Mouse (Mus musculus) granulocyte monocyte progenitor cell, adult 5-6 weeks (primary cell): ENCODE measurements around the gene Krtap19-4. TPM values are rescaled to one million over a fixed set of nuclear protein-coding genes. Genes with fewer than 3 reads are reported as not detected.

Source experiments
- ATAC-seq: replicated peaks from 2 replicates; pipeline ENCODE4 v1.8.0; 2016; ENCODE audit warnings: mild to moderate bottlenecking, moderate TSS enrichment, inconsistent platforms; ENCODE audit not compliant: poor library complexity, severe bottlenecking
- total RNA-seq, 2 experiments: library from RNA; stranded (forward) in 1 of 2; stranded (reverse) in 1 of 2; fragments of 200-712, 200-1000 nt in 1 of 2; fragments of >200 nt in 1 of 2; fragmentation: Nextera tagmentation in 1 of 2; gene quantifications; 2 replicates each; pipeline ENCODE4 v1.2.3; 2014 to 2017

Gene Krtap19-4
- total RNA-seq (2014; fragmentation: Nextera tagmentation) (not detected in 2 replicates), total RNA-seq (2017) (not detected in 2 replicates)

DNA sequence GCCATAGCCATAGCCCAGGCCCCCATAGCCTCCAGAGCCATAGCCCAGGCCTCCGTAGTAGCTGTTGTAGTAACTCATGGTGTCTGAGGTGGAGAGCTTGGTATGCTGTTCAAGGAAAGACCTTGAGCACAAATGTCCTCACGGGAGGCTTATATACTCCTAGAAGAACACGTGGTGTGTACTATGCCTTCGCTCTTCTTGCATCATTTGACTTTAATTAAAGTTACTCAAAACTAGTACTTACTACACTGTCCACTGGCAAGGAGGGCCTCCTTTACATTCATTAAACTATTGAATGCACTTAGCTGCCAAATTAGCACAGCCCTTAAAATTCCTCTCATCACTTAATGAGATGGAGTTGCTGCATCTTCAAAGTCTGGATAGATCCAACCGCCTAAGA lies at the start of gene Krtap19-4:
Gene Krtap19-4 (minus strand): TSS at position 101 of the 400 bp plus-strand sequence.
- no peak for ATAC-seq

DNA sequence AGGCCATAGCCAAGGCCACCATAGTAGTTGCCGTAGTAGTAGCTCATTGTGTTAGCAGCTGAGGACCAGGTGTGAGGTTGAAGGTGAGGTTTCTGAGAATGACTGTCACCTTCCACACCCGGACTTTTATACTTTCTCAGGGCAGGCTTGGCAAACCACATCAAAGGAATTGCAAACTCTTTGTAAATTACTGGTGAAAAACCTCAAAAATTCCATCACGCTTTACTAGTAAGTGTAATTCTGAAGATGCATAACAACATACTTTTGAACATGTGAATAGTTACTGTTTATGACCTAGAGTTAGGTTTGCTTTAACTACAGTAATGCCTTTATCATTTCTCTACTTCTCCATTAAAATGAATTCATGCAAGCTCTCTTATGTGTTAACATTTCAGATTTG lies 47.3 kb upstream of the Krtap19-4 start, which contains the start of gene Krtap19-9b:
Gene Krtap19-9b (minus strand): TSS at position 101 of the 400 bp plus-strand sequence.
- no peak for ATAC-seq

DNA sequence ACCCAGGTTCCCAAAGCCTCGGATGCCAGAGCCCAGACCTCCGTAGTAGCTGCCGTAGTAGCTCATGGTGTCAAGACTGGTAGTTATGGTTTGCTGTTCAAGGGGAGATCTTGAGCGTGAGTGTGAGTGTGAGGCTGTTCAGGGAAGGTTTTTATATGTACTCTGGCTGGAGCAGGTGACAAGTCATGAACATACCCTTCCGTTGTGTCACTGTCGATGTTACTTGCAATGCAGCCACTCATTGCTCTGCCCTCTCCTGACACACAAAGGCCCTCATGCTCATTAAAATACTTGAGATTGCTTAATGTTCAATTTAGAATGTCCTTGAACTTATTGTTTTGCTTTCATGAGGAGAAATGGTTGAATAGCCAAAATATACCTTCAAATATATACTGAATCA lies 11.5 kb upstream of the Krtap19-4 start, which contains the start of gene Krtap19-5:
Gene Krtap19-5 (minus strand): TSS at position 101 of the 400 bp plus-strand sequence.
- no peak for ATAC-seq

DNA sequence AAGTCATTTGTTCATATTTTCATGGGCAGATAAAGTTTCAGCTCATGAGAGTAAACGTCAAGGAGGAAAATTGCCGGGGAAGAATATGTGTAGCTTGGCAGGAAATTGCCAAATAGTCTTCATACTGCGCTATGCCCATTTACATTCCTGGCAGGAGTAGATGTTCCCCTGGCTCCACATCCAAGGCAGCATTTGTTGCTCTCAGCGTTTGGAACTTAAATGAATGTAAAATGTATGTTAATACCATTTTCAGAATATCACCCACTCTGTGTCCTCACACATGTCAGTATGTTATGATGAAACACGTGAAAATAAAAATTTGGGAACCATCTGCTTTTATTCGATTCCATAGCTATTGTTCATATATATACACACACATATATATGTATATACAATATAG lies 2.0 kb upstream of the Krtap19-4 start:
- no peak for ATAC-seq

DNA sequence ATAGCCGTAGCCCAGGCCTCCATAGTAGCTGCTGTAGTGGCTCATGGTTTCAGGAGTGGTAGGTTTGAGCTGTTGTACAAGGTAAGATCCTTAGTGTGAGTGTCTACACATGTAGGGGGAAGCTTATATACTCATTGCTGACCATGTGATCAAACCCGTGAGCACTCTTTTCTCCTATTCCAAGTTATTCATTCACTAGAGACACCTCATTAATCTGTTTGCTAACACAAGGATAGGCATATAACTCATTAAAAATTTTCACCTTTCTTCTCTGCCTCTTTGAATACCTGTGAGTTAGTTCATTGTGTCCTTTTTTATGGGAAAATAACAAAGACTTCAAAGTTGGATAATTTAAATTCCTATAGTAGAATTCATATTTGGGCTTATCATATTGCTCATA lies 7.0 kb downstream of the Krtap19-4 start, which contains the start of gene Krtap19-3:
Gene Krtap19-3 (minus strand): TSS at position 101 of the 400 bp plus-strand sequence.
- no peak for ATAC-seq

DNA sequence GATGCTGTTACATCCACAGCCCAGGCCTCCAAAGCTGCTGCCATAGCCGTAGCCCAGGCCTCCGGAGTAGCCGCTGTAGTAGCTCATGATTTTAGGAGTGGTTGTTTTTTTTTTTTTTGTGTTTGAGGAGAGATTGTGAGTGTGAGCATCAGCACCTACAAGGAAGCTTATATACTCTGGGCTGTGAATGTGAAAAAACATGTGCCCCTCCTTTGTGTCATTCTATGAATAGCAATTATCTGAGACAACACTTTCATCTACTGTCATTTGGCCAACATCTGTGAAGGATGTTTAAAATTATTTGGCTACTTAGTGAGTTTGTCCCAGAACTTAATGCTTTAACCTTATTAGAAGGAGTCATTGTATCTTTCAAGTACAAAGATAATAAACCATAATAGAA lies 10.7 kb downstream of the Krtap19-4 start, which contains the start of gene Krtap19-2:
Gene Krtap19-2 (minus strand): TSS at position 101 of the 400 bp plus-strand sequence.
- ATAC-seq, result no peak

DNA sequence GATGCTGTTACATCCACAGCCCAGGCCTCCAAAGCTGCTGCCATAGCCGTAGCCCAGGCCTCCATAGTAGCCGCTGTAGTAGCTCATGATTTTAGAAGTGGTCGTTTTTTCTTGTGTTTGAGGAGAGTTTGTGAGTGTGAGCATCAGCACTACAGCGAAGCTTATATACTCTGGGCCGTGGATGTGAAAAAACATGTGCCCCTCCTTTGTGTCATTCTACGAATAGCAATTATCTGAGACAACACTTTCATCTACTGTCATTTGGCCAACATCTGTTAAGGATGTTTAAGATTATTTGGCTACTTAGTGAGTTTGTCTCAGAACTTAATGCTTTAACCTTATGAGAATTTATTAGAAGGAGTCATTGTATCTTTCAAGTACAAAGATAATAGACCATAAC lies 15.6 kb downstream of the Krtap19-4 start, which contains the start of gene Krtap19-1:
Gene Krtap19-1 (minus strand): TSS at position 101 of the 400 bp plus-strand sequence.
- ATAC-seq, result no peak

DNA sequence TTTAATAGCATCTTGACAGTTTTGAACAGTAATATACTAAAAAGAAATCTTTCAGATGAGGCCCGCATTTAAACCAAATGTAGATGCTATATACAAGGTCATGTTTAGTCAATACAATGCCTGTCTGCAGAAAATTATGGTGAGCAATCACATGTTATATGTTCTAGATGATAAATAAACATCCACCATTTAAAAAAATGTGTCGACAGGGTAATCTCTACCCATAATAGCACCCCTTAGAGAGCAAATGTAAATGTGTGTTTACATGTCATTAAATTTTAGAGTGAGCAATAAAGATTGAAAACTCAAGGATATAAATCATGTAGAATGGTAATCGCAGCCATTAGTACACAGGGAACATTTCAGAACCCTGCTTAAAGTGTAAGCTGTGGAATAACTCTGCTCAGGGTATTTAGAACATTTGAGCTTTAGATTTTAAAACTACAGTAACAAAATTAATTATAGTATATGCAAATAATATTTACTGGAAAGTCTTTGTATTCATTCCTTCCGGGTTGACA lies 19.9 kb downstream of the Krtap19-4 start:
- ATAC-seq, result no peak

DNA sequence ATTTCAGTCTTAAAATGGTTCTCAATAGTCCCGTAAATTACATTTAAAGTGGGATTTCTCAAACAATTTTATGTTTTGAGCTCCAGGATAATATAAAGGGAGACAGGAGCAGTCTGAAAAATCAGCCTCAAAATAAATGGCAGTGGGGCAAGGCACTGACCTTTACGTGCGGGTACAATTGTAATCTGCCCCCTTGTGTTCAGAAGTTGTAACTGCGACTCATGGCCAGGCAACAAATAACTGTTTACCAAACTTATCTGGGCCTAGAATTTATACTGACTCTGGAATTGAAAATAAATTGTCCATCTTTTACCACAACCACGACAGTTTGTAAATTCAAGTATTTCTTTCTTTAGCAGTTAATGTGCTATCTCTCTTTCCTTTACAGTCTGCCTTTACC lies 33.4 kb downstream of the Krtap19-4 start:
- peak; percentile 50; the same call in 1 of the 2 replicates for ATAC-seq

DNA sequence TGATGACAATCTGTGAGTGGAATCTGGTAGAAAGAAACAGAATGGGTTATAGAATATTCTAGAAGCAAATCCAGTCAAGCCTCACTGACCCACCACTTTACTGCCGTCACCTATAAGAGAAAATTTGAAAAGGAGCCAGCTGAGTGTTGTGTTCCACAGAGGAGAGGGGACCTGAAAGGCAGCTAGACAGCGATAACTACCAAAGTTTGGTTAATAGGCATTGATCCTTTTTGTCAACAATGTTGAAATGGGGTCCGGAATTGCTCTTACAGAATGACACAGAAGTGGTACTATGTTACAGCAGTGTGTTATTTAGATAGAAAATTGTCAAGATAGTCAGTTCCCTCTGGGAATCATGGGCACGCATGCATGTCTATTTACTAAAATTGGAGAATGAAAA lies 36.3 kb downstream of the Krtap19-4 start:
- ATAC-seq, result no peak

DNA sequence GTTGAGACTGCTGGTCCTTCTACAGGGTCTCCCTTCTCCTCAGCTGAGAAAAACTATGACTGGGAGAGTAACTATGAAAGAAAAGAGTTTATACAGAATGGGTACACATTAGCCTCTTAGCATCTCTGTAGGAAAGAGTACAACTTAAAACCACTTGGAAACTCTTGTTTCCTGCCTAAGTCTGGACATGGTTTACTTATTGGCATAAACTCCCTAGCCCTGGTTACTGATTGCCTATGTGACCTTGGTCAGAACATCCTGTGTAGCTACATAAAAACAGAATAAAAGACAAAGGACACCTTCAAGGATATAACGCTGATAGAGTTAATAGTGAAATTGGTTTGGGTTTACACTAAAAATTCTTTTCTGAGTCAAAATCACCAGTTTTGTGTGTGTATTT lies 37.5 kb downstream of the Krtap19-4 start:
- no peak for ATAC-seq

Other genes with a start within 250 kb of the Krtap19-4 start
- gene Krtap26-1, start 237.3 kb downstream of the Krtap19-4 start, total RNA-seq (2014; fragmentation: Nextera tagmentation), result not detected in 2 replicates
- gene Krtap26-1, start 237.3 kb downstream of the Krtap19-4 start, total RNA-seq (2017), result not detected in 2 replicates
- not detected in 2 replicates for gene Krtap27-1, start 213.4 kb downstream of the Krtap19-4 start, total RNA-seq (2014; fragmentation: Nextera tagmentation)
- not detected in 2 replicates for gene Krtap27-1, start 213.4 kb downstream of the Krtap19-4 start, total RNA-seq (2017)
- gene 2310061N02Rik, start 177.1 kb downstream of the Krtap19-4 start, total RNA-seq (2014; fragmentation: Nextera tagmentation), result not detected in 2 replicates
- gene 2310061N02Rik, start 177.1 kb downstream of the Krtap19-4 start, total RNA-seq (2017), result not detected in 2 replicates
- not detected in 2 replicates for gene Krtap13-1, start 156.2 kb downstream of the Krtap19-4 start, total RNA-seq (2014; fragmentation: Nextera tagmentation)
- not detected in 2 replicates for gene Krtap13-1, start 156.2 kb downstream of the Krtap19-4 start, total RNA-seq (2017)
- gene Krtap13, start 133.5 kb downstream of the Krtap19-4 start, total RNA-seq (2014; fragmentation: Nextera tagmentation), result not detected in 2 replicates
- not detected in 2 replicates for gene Krtap13, start 133.5 kb downstream of the Krtap19-4 start, total RNA-seq (2017)
- gene 2310034C09Rik, start 126.2 kb downstream of the Krtap19-4 start, total RNA-seq (2014; fragmentation: Nextera tagmentation), result not detected in 2 replicates
- gene 2310034C09Rik, start 126.2 kb downstream of the Krtap19-4 start, total RNA-seq (2017), result not detected in 2 replicates
- not detected in 2 replicates for gene 2310057N15Rik, start 110.9 kb downstream of the Krtap19-4 start, total RNA-seq (2014; fragmentation: Nextera tagmentation)
- not detected in 2 replicates for gene 2310057N15Rik, start 110.9 kb downstream of the Krtap19-4 start, total RNA-seq (2017)
- not detected in 2 replicates for gene Gm5965, start 107.2 kb downstream of the Krtap19-4 start, total RNA-seq (2014; fragmentation: Nextera tagmentation)
- not detected in 2 replicates for gene Gm5965, start 107.2 kb downstream of the Krtap19-4 start, total RNA-seq (2017)
- not detected in 2 replicates for gene Gm20741, start 72.9 kb downstream of the Krtap19-4 start, total RNA-seq (2014; fragmentation: Nextera tagmentation)
- not detected in 2 replicates for gene Gm20741, start 72.9 kb downstream of the Krtap19-4 start, total RNA-seq (2017)
- not detected in 2 replicates for gene Krtap15, start 64.9 kb downstream of the Krtap19-4 start, total RNA-seq (2014; fragmentation: Nextera tagmentation)
- not detected in 2 replicates for gene Krtap15, start 64.9 kb downstream of the Krtap19-4 start, total RNA-seq (2017)
- gene Krtap14, start 58.9 kb downstream of the Krtap19-4 start, total RNA-seq (2014; fragmentation: Nextera tagmentation), result not detected in 2 replicates
- gene Krtap14, start 58.9 kb downstream of the Krtap19-4 start, total RNA-seq (2017), result not detected in 2 replicates
- not detected in 2 replicates for gene Krtap19-1, start 15.7 kb downstream of the Krtap19-4 start, total RNA-seq (2014; fragmentation: Nextera tagmentation)
- gene Krtap19-1, start 15.7 kb downstream of the Krtap19-4 start, total RNA-seq (2017), result not detected in 2 replicates
- gene Krtap19-2, start 10.8 kb downstream of the Krtap19-4 start, total RNA-seq (2014; fragmentation: Nextera tagmentation), result not detected in 2 replicates
- not detected in 2 replicates for gene Krtap19-2, start 10.8 kb downstream of the Krtap19-4 start, total RNA-seq (2017)
- not detected in 2 replicates for gene Krtap19-3, start 7.1 kb downstream of the Krtap19-4 start, total RNA-seq (2014; fragmentation: Nextera tagmentation)
- not detected in 2 replicates for gene Krtap19-3, start 7.1 kb downstream of the Krtap19-4 start, total RNA-seq (2017)
- gene Krtap19-5, start 11.4 kb upstream of the Krtap19-4 start, total RNA-seq (2014; fragmentation: Nextera tagmentation), result not detected in 2 replicates
- gene Krtap19-5, start 11.4 kb upstream of the Krtap19-4 start, total RNA-seq (2017), result not detected in 2 replicates
- not detected in 2 replicates for gene Krtap19-9b, start 47.2 kb upstream of the Krtap19-4 start, total RNA-seq (2014; fragmentation: Nextera tagmentation)
- not detected in 2 replicates for gene Krtap19-9b, start 47.2 kb upstream of the Krtap19-4 start, total RNA-seq (2017)
- gene Krtap16-3, start 77.8 kb upstream of the Krtap19-4 start, total RNA-seq (2014; fragmentation: Nextera tagmentation), result not detected in 2 replicates
- gene Krtap16-3, start 77.8 kb upstream of the Krtap19-4 start, total RNA-seq (2017), result not detected in 2 replicates
- gene Krtap22-2, start 125.7 kb upstream of the Krtap19-4 start, total RNA-seq (2014; fragmentation: Nextera tagmentation), result not detected in 2 replicates
- not detected in 2 replicates for gene Krtap22-2, start 125.7 kb upstream of the Krtap19-4 start, total RNA-seq (2017)
- gene Gm10229, start 130.2 kb upstream of the Krtap19-4 start, total RNA-seq (2014; fragmentation: Nextera tagmentation), result not detected in 2 replicates
- not detected in 2 replicates for gene Gm10229, start 130.2 kb upstream of the Krtap19-4 start, total RNA-seq (2017)
- gene Krtap6-1, start 146.6 kb upstream of the Krtap19-4 start, total RNA-seq (2014; fragmentation: Nextera tagmentation), result not detected in 2 replicates
- not detected in 2 replicates for gene Krtap6-1, start 146.6 kb upstream of the Krtap19-4 start, total RNA-seq (2017)
- gene Gm10228, start 156.4 kb upstream of the Krtap19-4 start, total RNA-seq (2014; fragmentation: Nextera tagmentation), result not detected in 2 replicates
- not detected in 2 replicates for gene Gm10228, start 156.4 kb upstream of the Krtap19-4 start, total RNA-seq (2017)
- gene Krtap6-5, start 162.8 kb upstream of the Krtap19-4 start, total RNA-seq (2014; fragmentation: Nextera tagmentation), result not detected in 2 replicates
- gene Krtap6-5, start 162.8 kb upstream of the Krtap19-4 start, total RNA-seq (2017), result not detected in 2 replicates
- gene 1110025L11Rik, start 178.9 kb upstream of the Krtap19-4 start, total RNA-seq (2014; fragmentation: Nextera tagmentation), result not detected in 2 replicates
- not detected in 2 replicates for gene 1110025L11Rik, start 178.9 kb upstream of the Krtap19-4 start, total RNA-seq (2017)
- not detected in 2 replicates for gene Krtap6-3, start 198.9 kb upstream of the Krtap19-4 start, total RNA-seq (2014; fragmentation: Nextera tagmentation)
- gene Krtap6-3, start 198.9 kb upstream of the Krtap19-4 start, total RNA-seq (2017), result not detected in 2 replicates